In genomic region chr1:180428101-180428712, GRCm38 (mm10) we compare ENCODE assay signal across 8 mouse cellular contexts. TPM values are rescaled to one million over a fixed set of nuclear protein-coding genes. Genes with fewer than 3 reads are reported as not detected.
DNase-seq lines count a peak whose midpoint lies in the region; ATAC-seq and TF ChIP-seq lines count a peak whose summit lies in the region.

No protein-coding gene starts in this region.

- H3K36me3 ChIP-seq in intestine, embryonic 15.5 days: no peaks in the 10 kb centered on the region
- no peaks in the 10 kb centered on the region; the same call in 1 of the 2 replicates for H3K36me3 ChIP-seq in lung, embryonic 14.5 days (ENCODE audit: insufficient read depth)

- peak overlapping the region; percentile 48 for H3K27ac ChIP-seq in gastrocnemius, adult 2 months
- H3K27ac ChIP-seq in intestine, embryonic 15.5 days: 0 out of 2 replicates have a peak overlapping the region, but pooled peaks have one; percentile 23
- no peak overlapping the region for H3K27ac ChIP-seq in lung, embryonic 14.5 days (ENCODE audit: low read depth)

- H3K4me2 ChIP-seq in intestine, embryonic 15.5 days (replicated peaks): no peak overlapping the region
- H3K4me2 ChIP-seq in lung, embryonic 14.5 days: 0 out of 2 replicates have a peak overlapping the region, but pooled peaks have one; percentile 16

- TF ChIP-seq CTCF in gastrocnemius, adult 2 months (IDR thresholded peaks at IDR 0.05): peak; percentile 99
- peak; percentile 97 for TF ChIP-seq CTCF in lung, embryonic 14.5 days (IDR thresholded peaks at IDR 0.05; ENCODE audit: low read depth)

- intact Hi-C loops in gastrocnemius, adult 2 months (cut with DNase I): no loop called here

- ATAC-seq in intestine, embryonic 15.5 days: peak; percentile 33
- ATAC-seq in lung, embryonic 14.5 days (ENCODE audit: insufficient read depth): peak; percentile 2; the same call in 1 of the 2 replicates

- no peak overlapping the region for H3K9ac ChIP-seq in intestine, embryonic 15.5 days
- H3K9ac ChIP-seq in lung, embryonic 14.5 days: no peak overlapping the region

- peak overlapping the region; percentile 28 for H3K4me3 ChIP-seq in gastrocnemius, adult 2 months
- no peak overlapping the region for H3K4me3 ChIP-seq in intestine, embryonic 15.5 days (replicated peaks)
- H3K4me3 ChIP-seq in lung, embryonic 14.5 days (ENCODE audit: low read depth, low read length): no peak overlapping the region

- WGBS in intestine, embryonic 15.5 days: 17% methylated on average over 9 of the region's 9 CpGs
- 22% methylated on average over 9 of the region's 9 CpGs for WGBS in lung, embryonic 14.5 days

- H3K27me3 ChIP-seq in intestine, embryonic 15.5 days (replicated peaks): peaks cover 2% of the 10 kb centered on the region; the same call in 1 of the 2 replicates
- H3K27me3 ChIP-seq in lung, embryonic 14.5 days (ENCODE audit: insufficient read depth, low read length): no peaks in the 10 kb centered on the region

- peak; percentile 61 for DNase-seq in gastrocnemius, adult 2 months
- no peak for DNase-seq in gastrocnemius, adult 8-10 months (ENCODE audit: low spot score in 2 of 2)
- peak; percentile 81 for DNase-seq in 3T3-L1 (ENCODE audit: low read depth, low spot score)
- DNase-seq in T-cell, adult 2 months (ENCODE audit: low spot score): peak; percentile 73
- peak; percentile 86 for DNase-seq in embryo, embryonic 10.5 days (ENCODE audit: low spot score)
- peak; percentile 94 for DNase-seq in lung, embryonic 14.5 days
- DNase-seq in spleen, postnatal 10 days (ENCODE audit: low spot score in 2 of 2): peak; percentile 43 to 74

- no peaks in the 10 kb centered on the region for H3K9me3 ChIP-seq in intestine, embryonic 15.5 days
- no peaks in the 10 kb centered on the region for H3K9me3 ChIP-seq in lung, embryonic 14.5 days (ENCODE audit: low read depth, low read length)

- H3K4me1 ChIP-seq in intestine, embryonic 15.5 days (replicated peaks): peaks cover 16% of the 10 kb centered on the region
- H3K4me1 ChIP-seq in lung, embryonic 14.5 days (ENCODE audit: insufficient read depth): peaks cover under 1% of the 10 kb centered on the region

RNA-seq across cellular contexts. Expression of gene Stum, which starts 55.1 kb away (rescaled TPM):
- total RNA-seq in gastrocnemius, adult 2 months (2021): under 1 TPM; 0.41 to 0.86 TPM
- total RNA-seq in gastrocnemius, adult 8-10 months (2022): under 1 TPM; 0.12 to 0.75 (median 0.56) TPM
- 1.4 and 1.6 TPM in 2 replicates for polyA plus RNA-seq in intestine, embryonic 15.5 days (2015; fragmentation: Nextera tagmentation; extraction: Ambion mirVana)
- polyA plus RNA-seq in lung, embryonic 14.5 days (2014; fragmentation: Nextera tagmentation; extraction: Ambion mirVana): not detected in 2 replicates

Comparison
In these comparisons a context has a peak if more than half of its experiments do, and no peak if none do; other contexts are left out.
1. DNase-seq: peak in gastrocnemius, adult 2 months (single experiment), 3T3-L1 (single experiment), T-cell, adult 2 months (single experiment), embryo, embryonic 10.5 days (single experiment), lung, embryonic 14.5 days (single experiment) and spleen, postnatal 10 days (2 of 2); none in gastrocnemius, adult 8-10 months (0 of 2).